Mouse (Mus musculus): ENCODE data around the gene Ankib1. TPM values are rescaled to one million over a fixed set of nuclear protein-coding genes. Genes with fewer than 3 reads are reported as not detected.

Ankib1 gene
- 10 to 100 TPM; 21.9 to 24.1 TPM for total RNA-seq (2023)

GRCm38 (mm10) chr5:3802433-3803291, at the start of gene Ankib1, which contains the start of gene Krit1:
Gene Ankib1 (minus strand): TSS chr5:3802925.
Gene Krit1 (plus strand): TSS chr5:3803184.

GRCm38 (mm10) chr5:3845026-3845425, 42.3 kb upstream of the Ankib1 start, which contains the start of gene Lrrd1:
Gene Lrrd1 (plus strand): TSS chr5:3845173.

GRCm38 (mm10) chr5:3657085-3657484, 145.6 kb downstream of the Ankib1 start, which contains the start of gene Gatad1:
Gene Gatad1 (minus strand): TSS chr5:3657185.

GRCm38 (mm10) chr5:3650881-3651280, 151.8 kb downstream of the Ankib1 start, which contains the start of gene Tmbim7:
Gene Tmbim7 (plus strand): TSS chr5:3651181.

Other genes starting within 250 kb of the Ankib1 start
- gene 1700109H08Rik, start 231.4 kb downstream of the Ankib1 start, total RNA-seq (2023), result 1 to 10 TPM; 5.5 to 9.5 TPM
- gene Pex1, start 206.9 kb downstream of the Ankib1 start, total RNA-seq (2023), result 10 to 100 TPM; 10.2 to 13.5 TPM
- 10 to 100 TPM; 18.1 to 18.9 TPM for gene Rbm48, start 206.3 kb downstream of the Ankib1 start, total RNA-seq (2023)
- not detected for gene Tmbim7, start 151.7 kb downstream of the Ankib1 start, total RNA-seq (2023)
- 10 to 100 TPM; 52.7 to 69.3 TPM for gene Gatad1, start 145.7 kb downstream of the Ankib1 start, total RNA-seq (2023)
- 10 to 100 TPM; 34.4 to 40.3 TPM for gene Krit1, start 259 bp upstream of the Ankib1 start, total RNA-seq (2023)
- gene Lrrd1, start 42.2 kb upstream of the Ankib1 start, total RNA-seq (2023), result under 1 TPM in 1 of 2 experiments, not detected in 1; 0.11 TPM
- 1 to 10 TPM; 6.0 to 7.0 TPM for gene Mterf1a, start 91.0 kb upstream of the Ankib1 start, total RNA-seq (2023)
- 10 to 100 TPM; 34.2 to 45.9 TPM for gene Akap9, start 125.1 kb upstream of the Ankib1 start, total RNA-seq (2023)

All from neutrophil, adult 59 days (primary cell).